Mouse (Mus musculus) spleen, embryonic (tissue): ENCODE data around the gene Cyba.

ENCODE experiments used
- CTCF ChIA-PET: fragments of 350-600 bp; sonication (Branson Sonifier 250); formaldehyde crosslinking; loops from one replicate; lab custom pipeline; 2022; lab: Charles Lee

The Cyba gene

DNA sequence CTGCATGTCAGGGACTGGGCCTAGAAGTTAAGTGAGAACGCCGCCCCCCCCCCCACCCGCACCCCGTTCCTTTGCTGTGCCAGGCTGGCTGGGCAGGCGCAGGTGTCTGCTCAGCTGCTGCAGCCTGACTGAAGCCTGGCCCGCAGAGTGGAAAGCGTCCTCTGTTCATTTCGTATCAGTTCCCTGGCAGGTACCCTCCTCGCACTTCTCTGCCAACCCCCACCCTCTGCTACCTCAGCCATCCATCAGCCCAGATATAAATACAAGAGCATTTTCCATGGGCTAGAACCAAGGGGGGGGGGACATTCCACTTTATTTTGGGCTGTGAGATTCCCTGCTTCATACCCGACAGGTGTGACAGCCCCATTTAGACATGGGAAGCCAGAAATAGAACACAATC is 19.4 kb upstream of the Cyba start:
- CTCF ChIA-PET, result interaction anchor here (0.7 kb wide), 1 partner anchor 273 kb away, joined by 7 read pairs; no protein-coding TSS in a partner anchor

DNA sequence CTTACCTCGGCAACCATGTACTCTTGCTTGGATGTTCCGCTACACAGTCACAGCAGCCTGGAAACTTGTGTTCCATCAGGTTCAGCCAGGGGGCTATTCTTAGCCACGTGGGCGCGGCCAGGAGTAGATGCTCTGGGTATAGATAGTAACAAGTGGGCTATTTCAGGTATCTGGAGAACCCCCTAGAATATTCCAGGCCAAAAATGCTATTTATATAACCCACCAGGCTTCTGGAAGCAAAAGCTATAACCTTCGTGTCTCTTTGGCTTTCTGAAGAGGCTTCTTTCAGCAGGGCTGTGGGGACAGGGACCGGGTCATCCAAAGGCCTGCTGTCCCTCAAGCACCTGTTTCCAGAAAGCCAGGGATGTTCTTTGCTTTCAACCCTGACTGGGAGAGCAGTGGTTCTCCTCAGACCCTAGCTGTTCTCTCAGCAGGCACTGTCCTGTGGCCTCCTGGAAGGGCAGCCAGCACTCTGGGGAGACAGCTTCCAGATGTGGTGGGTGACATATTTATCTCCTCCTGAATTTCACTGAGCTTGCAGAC is 18.5 kb upstream of the Cyba start:
- CTCF ChIA-PET, result no interaction called here

DNA sequence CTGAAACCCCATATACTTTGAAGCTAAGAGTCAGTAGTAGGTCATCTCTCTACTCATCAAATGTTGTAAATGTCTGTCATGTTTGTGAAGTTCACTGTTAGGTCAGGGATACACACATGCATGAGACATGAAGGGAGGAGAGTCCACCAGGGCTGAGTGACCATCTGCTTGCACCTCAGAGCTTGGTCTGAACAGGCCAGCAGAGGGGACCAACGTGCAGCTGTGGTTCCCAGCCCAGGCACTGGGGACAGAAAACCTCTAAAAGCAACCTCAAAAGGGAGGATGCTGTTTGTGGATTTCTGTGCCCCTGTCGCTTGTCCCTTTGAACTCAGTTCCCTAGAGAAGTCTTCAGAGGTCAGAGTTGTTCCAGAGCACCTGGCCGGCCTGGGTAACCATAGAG is 12.5 kb upstream of the Cyba start:
- CTCF ChIA-PET, result interaction anchor here (0.6 kb wide), 1 partner anchor 72 kb away, joined by 3 read pairs; no protein-coding TSS in a partner anchor

DNA sequence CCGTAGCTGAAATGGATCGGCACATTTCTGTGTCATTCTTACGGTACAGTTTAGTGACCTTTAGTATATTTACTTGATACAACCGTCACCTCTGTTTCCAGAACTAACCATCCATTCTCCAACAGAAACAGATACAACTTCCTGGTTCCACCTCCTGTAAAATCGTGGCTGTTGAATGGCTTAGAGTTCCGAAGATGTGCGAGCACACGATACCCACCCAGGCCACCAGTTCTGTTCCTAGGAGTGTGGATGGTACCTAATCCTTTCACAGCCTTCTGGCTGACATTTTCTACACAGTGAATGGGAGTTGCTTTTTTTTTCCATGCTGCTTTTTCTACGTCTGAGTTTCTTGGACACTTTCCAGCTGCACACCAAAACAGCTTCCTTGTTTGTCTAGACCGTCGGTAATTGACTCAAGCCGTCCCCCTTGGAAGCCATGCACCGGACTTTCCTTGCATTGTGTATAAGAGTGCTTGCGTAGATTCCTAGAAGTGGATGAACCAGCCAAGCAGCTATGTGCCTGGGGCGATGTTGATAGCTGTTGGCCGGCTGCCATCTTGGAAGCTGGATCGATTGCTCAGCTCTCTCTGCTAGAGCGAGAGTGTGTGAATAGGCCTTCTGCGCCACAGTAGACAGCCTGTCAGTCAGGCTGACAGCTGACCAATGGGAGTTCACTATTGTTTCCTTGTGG is 11.5 kb upstream of the Cyba start:
- CTCF ChIA-PET, result interaction anchor here (0.6 kb wide), 2 partner anchors 9 to 14 kb away, joined by 3 to 5 read pairs; no protein-coding TSS in a partner anchor

DNA sequence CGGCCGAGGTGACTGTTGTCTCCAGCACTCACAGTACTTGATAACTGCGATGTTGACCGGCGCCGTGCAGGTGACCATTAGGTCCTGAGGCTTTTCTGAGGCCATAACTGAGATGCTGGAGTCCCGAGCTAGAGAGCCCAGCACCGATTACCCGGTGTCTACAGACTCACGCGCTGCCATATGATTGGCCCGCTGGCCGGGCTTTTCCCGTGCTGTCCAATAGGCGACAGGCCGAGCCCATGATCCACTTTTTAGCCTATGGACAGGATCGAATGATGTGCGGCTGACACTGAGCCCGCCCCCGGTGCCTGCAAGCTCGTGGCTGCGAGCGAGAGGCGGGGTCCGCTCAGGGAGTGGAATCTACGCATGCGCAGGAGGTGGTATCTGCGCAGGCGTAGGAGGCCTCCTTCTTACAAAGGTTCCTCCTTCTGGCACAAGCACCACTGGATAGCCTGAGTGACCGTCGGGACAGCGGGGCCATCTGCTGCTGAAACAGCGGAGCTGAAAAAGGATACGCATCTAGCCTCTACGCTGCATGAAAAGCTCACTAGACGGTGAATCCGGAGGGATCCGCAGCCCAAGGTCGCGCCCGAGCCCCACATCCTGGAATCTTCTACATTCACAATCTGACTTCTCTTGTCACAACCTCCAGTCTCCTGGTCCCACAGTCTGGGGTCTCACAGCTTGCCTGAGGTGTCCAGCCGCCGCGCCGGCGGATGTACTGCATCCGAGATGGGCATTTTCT is 10.7 kb upstream of the Cyba start, which contains the start of gene Mvd:
Gene Mvd, minus strand, starts transcription at position 161 of the 745 bp plus-strand sequence.
- CTCF ChIA-PET, result interaction anchor here (0.6 kb wide), 1 partner anchor 44 kb away, joined by 3 read pairs; no protein-coding TSS in a partner anchor

DNA sequence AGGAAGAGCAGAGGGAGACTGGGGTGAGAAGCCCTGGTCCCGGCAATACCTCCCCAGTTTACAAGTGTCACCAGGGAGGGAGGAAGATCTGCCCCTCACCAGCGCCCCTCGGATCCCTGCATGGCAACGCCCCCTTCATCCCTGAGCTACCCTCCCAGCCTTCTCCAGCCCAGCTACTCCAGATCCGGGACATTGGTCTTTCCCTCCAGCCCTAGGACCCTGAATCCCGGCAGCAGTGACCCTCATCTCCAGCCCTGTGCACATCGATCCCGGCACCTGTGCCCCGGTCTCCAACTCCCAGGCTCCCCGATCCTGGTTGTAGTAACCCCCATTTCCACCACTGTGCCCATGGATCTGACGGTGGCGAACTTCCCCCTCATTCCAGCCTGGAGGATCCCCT is 10.1 kb upstream of the Cyba start:
- CTCF ChIA-PET, result no interaction called here

DNA sequence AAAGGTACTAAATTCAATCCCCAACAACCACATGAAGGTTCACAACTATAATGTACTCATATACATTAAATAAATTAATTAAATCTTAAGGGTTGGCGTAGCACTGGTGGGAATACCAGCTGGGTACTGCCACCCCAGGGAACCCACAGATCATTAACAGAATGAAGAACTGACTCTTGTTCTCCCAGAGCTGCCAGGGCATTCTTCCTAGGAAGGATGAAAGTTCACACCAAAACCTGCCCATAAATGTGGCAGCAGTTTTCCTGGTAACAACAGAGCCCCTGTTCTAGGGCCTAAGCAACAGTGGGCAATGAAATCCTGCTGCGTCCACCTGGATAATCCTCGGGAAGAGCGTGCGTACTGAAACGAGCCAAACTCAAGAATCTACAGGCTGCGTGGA is 9.6 kb upstream of the Cyba start:
- CTCF ChIA-PET, result no interaction called here

DNA sequence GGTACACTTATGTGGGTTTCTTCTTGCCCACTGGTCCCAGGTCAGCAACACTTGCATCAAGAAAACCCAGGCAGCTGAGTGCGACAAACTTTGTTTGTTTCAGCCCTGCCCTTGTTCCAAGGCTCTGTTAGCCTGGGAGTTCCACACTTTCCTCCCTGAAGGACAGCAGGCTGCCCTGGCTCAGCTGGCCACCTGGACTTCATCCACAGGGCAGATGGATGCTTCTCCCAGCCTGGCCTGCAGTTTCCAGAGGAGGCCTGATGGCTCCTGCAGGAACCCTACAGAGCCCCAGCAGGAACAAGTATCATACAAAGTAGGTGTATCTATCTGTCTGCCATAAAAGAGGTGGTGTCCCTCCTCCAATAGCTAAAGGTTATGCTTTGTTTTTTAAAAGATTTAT is 8.6 kb upstream of the Cyba start:
- CTCF ChIA-PET, result interaction anchor here (0.5 to 0.6 kb wide), 2 partner anchors 61 to 166 kb away, joined by 3 to 4 read pairs; no protein-coding TSS in a partner anchor

DNA sequence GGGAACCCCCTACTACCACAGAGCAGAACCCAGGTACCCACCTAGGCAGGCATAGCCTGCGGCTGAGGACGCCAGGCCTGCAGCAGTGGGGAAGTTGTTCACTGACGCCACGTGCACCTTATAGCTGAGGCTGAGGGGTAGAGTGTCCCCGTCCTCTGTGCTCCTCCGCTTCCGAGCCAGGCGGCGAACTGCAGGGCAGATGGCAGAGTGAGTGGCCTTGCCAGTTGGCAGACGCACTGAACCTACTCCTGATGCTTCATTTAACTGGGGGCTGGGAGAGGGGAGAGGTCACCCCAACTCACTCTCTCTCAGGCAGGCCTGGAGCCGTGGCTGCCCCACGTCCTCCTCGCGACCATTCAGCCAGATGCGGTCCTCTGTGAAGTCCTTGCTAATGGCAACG is 6.6 kb upstream of the Cyba start:
- CTCF ChIA-PET, result no interaction called here

DNA sequence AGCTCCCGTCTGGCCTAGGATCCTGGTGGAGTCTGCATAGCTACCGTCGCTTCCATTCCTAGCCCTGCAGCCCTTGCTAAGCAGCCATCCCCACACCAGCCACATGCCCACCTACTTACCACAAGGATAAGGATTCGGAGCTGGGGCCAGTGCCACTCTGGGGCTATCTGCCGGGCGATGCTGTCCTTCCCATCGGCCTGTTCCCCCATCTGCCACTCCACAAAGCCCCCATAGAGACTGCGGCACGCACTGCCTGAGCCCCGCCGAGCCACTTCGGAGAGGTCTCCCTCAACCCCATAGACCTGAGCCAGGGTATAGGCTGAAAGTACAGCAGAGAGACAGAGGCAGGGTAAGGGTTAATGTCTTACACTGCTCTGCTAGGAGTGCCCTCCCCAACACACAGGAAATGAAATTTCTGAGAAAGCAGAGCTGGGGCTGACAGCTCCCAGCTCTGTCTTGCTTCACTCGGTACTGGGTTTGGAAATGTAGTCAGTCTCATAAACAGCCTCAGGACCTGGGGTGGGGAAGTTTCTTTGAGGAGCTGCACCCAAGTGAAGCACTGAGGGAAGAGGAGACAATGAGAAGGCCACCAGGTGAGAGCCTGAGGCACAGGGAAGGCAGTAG is 5.1 kb upstream of the Cyba start:
- CTCF ChIA-PET, result interaction anchor here (0.6 to 1.3 kb wide), 3 partner anchors 11 to 103 kb away, joined by 3 to 4 read pairs (median 3); no protein-coding TSS in a partner anchor

DNA sequence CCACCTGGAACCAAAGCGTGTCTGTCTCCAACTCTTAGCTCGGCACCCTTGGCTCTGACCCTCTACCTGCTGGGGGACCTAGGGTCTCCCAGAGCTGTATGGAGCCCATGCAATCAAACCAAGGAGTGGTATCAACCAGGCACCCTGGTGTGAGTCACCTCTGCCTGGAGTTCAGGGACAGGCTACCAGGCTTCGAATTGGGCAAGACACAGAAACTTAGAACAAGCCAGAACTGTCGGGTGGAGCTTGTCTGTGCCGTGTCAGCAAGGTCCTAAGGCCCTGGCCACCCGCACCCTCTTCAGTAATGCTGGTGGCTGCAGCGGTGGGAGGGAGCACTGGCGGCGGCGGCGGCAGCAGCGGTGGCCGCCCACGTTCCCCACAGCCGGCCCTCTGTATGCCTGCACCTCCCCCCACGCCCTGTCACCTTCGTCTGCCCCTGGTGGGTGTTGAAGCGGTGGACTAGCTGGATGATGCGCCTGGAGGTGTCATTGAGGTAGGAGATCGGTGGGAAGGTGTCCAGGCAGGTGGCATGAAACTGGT is 3.9 kb upstream of the Cyba start:
- CTCF ChIA-PET, result interaction anchor here (1.3 kb wide), 1 partner anchor 45 kb away, joined by 3 read pairs; no protein-coding TSS in a partner anchor

DNA sequence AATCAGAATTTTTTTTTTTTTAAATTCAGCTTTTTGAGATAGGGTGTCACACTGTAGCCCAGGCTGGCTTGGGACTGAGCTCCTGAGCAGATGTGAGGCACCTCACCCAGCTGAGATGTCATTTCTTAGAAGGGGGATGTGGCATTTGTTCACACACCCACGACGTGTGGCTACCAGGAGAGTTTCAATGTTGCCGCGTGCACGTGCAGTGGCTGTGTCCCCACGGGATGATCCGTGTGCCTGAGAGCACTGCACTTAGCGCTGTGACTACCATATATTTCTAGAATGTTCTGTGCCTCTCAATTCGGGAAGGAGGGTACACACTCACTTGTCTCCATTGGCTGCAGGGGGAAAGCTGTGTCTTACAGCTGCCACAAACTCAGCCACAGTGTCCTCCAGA is 3.4 kb upstream of the Cyba start:
- CTCF ChIA-PET, result interaction anchor here (0.7 kb wide), 1 partner anchor 119 kb away, joined by 5 read pairs; no protein-coding TSS in a partner anchor

DNA sequence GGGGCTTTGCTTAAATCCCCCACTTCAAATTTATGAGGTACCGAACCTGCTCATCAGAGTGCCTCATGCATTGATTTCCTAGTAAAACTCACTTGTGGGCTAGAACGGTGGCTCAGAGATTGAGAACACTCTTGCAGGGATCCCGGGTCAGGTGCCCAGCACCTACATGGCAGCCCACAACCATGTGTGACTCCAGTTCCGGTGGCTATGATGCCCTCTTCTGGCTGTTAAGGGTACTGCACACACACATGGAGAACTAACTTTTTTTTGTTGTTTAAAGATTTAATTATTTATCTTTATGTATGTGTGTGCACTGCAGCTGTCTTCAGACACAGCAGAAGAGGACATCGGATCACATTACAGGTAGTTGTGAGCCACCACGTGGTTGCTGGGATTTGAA is 2.6 kb upstream of the Cyba start:
- CTCF ChIA-PET, result interaction anchor here (0.7 kb wide), 1 partner anchor 120 kb away, joined by 5 read pairs; no protein-coding TSS in a partner anchor

DNA sequence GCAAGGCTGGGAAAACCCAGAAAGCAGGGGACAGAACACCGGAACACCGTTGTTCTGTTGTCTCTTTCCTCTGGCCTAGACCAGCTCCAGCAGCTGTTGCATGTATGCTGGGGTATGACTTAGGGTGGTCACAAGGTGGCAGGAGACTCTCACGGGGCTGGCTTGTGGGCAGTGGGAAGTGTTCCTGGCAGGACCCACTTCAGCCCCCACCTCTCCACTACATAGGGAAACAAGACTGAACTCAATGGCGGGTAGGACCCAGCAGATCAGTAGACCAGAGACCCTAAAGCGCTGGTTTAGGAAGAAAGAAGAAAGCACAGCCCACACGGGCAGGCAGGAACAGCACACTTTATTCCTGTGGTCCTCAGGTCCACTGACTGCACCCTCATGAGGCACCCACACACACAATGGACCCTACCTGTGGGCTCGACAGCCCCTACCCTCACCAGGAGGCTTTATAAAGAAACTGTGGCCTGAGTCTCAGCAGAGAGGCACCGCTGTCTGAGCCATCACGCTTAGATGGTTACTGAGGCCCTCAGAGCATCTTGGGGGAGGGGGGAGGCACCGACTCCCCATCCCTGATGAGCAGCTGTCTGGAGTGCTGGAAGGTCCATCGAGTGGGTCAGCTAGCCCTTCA is 657 bp upstream of the Cyba start:
- CTCF ChIA-PET, result no interaction called here

DNA sequence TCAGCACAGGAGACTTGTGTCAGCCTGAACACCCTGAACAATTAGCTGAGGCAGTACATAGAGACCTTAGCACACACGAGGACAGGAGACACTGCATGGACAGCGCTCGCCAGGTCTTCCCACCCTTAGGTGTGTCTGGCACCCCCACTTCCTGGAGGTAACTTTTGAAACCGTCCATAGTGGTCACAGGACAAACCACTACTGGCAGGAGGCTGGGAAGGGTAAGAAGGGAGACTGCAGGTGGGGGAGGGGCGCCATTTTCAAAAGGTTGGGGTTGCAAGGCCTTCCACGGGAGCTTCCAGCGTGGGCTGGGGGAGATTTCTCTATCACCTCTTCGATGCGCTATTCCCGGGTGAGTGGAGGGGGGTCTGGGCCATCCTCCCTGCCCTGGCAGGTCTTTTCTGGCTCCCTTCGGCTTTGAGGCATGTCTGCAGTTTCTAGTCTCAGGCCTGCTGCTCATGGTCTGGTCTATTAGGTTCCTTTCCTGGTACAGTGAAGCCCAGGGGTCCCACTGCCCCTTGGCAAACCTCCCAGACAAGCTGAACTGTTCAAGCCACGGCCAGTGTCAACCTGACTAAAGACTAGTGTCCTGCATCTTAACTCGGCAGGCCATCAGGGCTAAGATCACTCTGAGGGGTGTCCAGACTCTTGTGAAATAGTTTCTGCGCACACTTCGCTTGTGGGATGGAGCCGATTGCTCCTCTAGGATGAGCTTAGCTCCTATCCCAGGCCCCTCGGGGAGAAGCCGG is 862 bp downstream of the Cyba start:
- CTCF ChIA-PET, result no interaction called here

DNA sequence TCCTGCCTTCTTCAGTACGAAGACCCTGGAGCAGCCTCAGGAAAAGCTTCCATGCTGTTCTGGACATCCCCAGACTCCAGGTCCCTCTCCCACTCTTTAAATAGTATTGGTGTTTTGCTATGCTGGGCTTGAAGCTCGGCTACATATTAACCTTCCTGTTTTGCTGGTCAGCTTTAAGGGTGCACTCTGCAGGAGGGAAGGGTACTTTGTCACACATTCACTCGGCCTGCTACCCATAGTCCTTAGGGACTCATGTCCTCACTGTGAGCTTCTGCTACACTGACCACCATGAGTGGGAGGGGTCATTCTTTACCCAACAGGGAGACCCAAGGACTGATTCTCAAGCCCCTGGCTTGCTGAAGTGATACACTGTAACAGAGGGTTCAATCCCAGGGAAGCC is 2.1 kb downstream of the Cyba start:
- CTCF ChIA-PET, result interaction anchor here (0.6 kb wide), 1 partner anchor 14 kb away, joined by 3 read pairs; no protein-coding TSS in a partner anchor

DNA sequence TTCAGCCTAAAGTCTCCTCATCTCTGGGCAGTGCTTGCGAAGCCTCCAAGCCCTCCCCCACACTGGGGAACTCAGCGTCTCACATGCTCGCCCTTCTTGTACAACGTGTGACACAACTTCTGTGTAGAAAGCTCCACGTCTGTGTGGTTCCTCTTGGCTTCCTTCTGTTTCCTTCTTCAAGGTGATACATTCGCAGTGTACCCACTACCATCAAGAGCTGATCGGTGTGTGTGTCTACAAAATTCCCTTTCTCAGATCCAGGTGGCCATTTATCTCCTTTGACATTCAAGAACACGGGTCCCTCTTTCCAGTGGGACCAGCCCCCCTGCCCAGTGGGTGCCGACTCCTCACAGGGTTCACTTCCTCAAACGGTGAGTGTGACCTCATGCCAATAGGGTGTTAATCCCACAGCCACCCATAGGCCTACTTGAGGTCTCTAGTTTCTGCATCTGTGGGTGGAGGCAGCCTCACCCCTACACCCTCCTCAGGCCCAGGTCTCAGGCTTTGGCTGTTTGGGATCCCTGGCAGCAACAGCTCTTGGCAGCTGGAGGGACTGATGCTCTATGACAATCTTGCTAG is 2.6 kb downstream of the Cyba start:
- CTCF ChIA-PET, result interaction anchor here (0.6 to 0.9 kb wide), 3 partner anchors 14 to 45 kb away, joined by 3 to 5 read pairs (median 3); no protein-coding TSS in a partner anchor

DNA sequence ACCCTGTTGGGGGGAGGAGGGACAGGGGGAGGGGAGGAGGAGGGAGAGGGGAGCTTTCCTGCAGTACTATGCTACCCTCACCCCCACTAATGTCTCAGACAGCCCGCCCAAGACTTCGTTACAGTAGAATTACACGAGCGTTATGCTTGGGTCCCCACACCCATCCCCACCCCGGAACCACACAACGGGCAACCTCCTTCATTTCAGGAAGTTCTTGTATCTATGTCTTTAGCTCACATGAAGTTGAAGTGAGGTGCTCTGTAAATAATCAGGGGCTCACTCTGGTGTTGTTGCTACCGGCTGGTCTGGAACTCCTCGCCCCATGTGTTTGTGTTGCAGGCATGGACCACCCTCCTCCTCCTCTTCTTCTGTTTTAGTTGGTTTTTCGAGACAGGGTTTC is 4.6 kb downstream of the Cyba start:
- CTCF ChIA-PET, result no interaction called here

DNA sequence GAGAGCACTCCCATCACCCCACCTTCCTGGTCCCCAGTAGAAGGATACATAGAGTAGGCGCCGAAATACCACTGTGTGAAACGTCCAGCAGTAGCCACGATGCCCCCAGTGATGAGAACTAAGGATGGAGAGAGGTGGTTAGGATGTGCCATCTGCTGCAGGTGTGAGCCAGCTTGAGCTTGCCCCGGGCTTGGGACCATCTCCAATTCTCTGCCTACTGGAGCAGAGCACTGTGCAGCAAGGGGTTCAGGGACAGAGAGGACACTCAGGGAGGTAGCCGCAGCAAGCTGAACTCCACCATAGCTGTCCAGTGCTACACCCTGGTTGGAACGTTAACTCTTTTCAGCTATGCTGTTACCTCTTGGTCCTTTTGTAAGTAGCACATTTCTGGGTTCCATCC is 5.1 kb downstream of the Cyba start:
- CTCF ChIA-PET, result no interaction called here

DNA sequence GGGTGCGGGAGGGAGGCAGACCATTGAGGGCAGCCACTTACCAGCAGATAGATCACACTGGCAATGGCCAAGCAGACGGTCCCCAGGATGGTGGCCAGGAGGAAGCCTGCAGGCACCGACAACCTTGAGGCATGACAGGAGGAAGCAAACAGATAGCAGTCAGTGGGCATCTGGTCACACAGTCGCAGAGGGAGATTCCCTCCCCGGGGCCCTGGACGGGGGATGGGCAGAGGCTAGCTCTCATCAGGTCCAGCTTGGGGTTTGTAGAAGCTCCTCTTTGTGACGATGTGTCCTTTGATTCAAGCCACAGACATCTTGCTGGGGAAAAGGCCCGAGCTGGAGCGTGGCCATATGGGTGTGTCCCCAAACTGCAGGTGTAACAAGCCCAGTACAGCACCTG is 6.6 kb downstream of the Cyba start:
- CTCF ChIA-PET, result no interaction called here
